Mouse (Mus musculus): ENCODE measurements around the gene Pkig. TPM values are rescaled to one million over a fixed set of nuclear protein-coding genes. Genes with fewer than 3 reads are reported as not detected.
A peak's percentile ranks its signal among the peaks of the same experiment; 100 is the strongest.

The Pkig gene
- polyA plus RNA-seq, 1 experiment from 2014 or later, result 134 TPM

DNA sequence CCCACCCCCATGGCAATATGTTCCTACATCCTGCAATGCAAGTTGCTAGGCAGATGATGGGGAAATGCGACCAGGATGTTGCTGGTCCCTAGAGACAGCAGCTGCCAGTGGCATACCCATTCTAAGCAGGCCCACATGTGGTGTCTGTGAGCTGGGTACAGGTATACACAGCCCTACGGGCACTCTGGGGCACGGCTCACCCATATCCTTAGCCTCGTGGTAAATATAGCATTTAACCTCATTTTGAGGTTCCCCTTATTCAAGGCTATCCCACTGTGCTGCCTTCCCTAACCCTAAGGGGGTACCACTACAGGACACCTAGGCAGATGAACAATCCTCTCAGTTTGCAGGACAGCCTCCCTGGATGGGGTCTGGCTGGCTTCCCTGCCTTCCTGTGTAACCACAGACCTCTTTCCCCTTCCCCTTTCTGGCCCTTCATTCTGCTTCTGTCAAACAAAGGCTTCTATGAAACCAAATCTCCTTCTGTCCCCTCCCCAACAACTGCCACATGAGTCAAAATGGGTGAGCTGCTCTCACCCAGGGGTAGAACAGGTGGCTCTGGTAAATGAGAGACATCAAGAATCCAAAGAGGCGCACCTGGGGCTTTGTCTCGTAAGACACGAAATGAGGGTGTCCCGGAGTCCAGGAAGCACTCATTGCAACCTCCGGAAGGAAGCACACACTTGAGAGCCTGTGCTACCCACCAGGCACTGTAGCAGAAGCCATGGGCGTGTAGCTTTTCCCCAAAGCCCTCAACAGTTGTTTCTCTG is 86.8 kb downstream of the Pkig start:
- no peak for ATAC-seq
- Histone ChIP-seq H3K4me2 (no peak overlapping the region), H3K36me3 (no peaks in the 10 kb centered on the region), H3K27me3 (replicated peaks) (peaks cover 13% of the 10 kb centered on the region), H3K4me3 (no peak overlapping the region), H3K27ac (no peak overlapping the region), H3K4me1 (peaks cover 29% of the 10 kb centered on the region), H3K9ac (no peak overlapping the region), H3K9me3 (replicated peaks) (no peaks in the 10 kb centered on the region)
- WGBS (ENCODE audit: insufficient replicate concordance), result 42% methylated on average over 10 of the region's 10 CpGs

DNA sequence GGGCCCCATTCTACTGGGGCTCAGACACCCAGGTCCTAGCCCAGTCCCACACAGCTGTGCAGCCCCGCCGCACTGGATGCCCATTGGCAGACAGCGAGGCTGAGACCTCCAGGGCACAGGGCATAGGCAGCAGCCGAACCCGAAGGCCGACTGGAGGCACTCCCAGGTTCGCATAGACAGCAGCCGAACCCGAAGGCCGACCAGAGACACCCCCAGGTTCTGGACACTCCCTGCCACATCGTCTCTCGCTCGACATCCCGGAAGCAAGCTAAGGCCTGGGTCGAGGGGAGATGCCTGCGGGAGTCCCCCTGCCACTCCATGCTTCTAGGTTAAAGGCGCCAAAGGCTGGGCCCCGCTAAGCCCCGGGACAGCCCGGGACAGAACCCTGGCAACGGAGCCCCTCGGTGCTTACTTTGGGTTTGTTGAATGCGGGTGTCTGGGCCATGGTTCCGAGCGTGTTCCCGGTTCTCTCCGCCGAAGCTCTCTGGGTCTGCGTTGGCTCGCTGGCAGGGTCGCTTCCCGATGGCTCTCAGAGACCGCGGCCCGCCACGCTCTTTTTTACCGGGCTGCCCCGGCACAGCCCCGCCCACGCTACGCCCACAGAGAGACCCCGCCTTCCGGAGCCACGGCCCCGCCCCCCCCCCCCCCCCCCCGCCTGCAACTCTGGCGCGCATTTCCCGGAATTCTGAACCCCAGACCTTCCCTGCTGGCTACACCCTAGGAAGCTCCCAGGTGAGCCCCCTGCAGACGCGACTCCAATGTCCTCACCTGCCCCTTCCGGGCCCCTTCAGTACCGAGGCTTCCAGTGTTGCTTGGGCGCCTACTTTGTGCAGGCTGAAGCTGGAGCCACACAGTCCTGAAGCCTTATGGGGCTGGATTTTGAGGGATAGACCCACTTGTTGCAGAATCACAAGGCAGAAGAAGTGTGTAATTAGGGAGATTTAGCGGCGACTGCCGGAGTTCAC is 91.7 kb downstream of the Pkig start, which contains the start of gene Ada:
Ada (minus strand) TSS at position 593 of the 965 bp plus-strand sequence.
- Histone ChIP-seq H3K9ac (peak within 1 kb of the TSS; percentile 67), H3K4me2 (peak within 1 kb of the TSS; percentile 97), H3K27ac (no peak within 1 kb of the TSS), H3K4me3 (peak within 1 kb of the TSS; percentile 58), H3K9me3 (replicated peaks) (no peaks in the 10 kb centered on the region), H3K36me3 (no peaks in the 10 kb centered on the region), H3K4me1 (peaks cover 29% of the 10 kb centered on the region), H3K27me3 (replicated peaks) (peaks cover 33% of the 10 kb centered on the region)
- ATAC-seq, result peak; percentile 64
- WGBS (ENCODE audit: insufficient replicate concordance), result 2% methylated on average over 50 of the region's 57 CpGs

DNA sequence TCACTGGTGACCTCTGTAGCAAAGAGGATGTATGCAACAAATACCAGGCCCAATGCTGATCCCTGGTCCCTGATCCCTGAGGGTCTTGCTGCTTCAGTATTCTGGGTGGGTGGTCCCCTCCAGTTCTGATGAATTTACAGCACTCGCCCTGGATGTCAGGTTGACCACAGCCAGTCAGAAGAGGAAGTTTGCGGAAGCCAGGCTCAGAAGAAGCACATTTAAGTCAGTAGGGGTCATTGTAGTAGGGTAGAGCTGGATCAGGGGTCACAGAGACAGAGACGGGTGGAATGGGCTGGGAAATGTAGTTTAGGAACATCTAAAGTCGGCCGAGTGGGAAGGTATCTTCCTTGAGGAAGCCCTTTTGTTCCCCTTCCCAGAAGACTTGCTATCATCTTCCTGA is 96.0 kb downstream of the Pkig start:
- no peak overlapping the region for H3K4me2 ChIP-seq
- no peaks in the 10 kb centered on the region for H3K36me3 ChIP-seq
- no peak overlapping the region for H3K27ac ChIP-seq
- H3K27me3 ChIP-seq (replicated peaks), result peaks cover 27% of the 10 kb centered on the region; the same call in 1 of the 2 replicates
- no peak for ATAC-seq
- peaks cover 25% of the 10 kb centered on the region for H3K4me1 ChIP-seq
- no peak overlapping the region for H3K9ac ChIP-seq
- H3K4me3 ChIP-seq, result no peak overlapping the region
- H3K9me3 ChIP-seq (replicated peaks), result no peaks in the 10 kb centered on the region
- WGBS (ENCODE audit: insufficient replicate concordance), result 27% methylated on average over 5 of the region's 5 CpGs

DNA sequence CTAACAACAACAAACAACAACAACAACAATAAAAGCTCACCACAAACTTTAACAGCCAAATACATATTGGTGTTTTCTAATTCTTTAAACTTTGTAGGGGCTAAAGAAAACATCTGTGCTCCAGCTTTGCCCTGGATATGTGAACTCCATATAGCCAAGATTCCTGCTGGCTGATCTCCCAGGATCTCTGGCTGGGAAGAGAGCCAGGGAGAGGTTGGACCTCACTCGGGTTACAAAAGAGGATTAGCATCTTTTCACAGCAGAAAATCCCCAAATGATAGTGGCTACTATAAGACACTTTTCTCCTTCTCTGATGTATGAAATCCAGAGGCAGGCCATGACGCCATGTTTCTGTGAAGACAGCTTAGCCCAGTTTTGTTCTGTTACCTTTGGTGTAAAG is 98.5 kb downstream of the Pkig start:
- Histone ChIP-seq H3K27ac (no peak overlapping the region), H3K4me2 (no peak overlapping the region), H3K9me3 (replicated peaks) (no peaks in the 10 kb centered on the region), H3K27me3 (replicated peaks) (peaks cover 16% of the 10 kb centered on the region; the same call in 1 of the 2 replicates), H3K9ac (no peak overlapping the region), H3K4me3 (no peak overlapping the region), H3K4me1 (peaks cover 4% of the 10 kb centered on the region), H3K36me3 (no peaks in the 10 kb centered on the region)
- ATAC-seq, result no peak
- 49% methylated on average over 2 of the region's 2 CpGs for WGBS (ENCODE audit: insufficient replicate concordance)

DNA sequence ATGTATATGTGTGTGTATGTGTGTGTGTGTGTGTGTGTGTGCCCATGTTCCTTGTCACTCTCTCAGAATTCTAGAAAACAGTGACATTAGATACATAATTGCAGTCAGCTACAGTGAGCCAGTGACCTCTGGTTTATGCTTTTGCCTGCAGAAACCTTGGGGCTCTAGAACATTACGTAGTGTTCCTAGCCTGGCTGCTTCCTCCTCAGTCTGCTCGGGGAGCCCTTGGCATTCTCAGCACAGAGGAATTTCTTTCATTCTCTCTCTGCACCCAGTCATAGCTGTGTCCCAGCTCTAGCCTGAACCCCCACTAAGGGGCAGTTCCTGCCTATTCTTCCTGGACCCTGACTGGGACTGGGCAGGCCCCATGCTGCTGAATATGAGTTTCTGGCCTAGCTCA is 100.0 kb downstream of the Pkig start:
- Histone ChIP-seq H3K4me2 (no peak overlapping the region), H3K27me3 (replicated peaks) (peaks cover 6% of the 10 kb centered on the region; the same call in 1 of the 2 replicates), H3K4me1 (no peaks in the 10 kb centered on the region), H3K36me3 (no peaks in the 10 kb centered on the region), H3K4me3 (no peak overlapping the region), H3K9ac (no peak overlapping the region), H3K9me3 (replicated peaks) (no peaks in the 10 kb centered on the region), H3K27ac (no peak overlapping the region)
- ATAC-seq, result no peak
- WGBS (ENCODE audit: insufficient replicate concordance), result 55% methylated on average over 2 of the region's 2 CpGs

DNA sequence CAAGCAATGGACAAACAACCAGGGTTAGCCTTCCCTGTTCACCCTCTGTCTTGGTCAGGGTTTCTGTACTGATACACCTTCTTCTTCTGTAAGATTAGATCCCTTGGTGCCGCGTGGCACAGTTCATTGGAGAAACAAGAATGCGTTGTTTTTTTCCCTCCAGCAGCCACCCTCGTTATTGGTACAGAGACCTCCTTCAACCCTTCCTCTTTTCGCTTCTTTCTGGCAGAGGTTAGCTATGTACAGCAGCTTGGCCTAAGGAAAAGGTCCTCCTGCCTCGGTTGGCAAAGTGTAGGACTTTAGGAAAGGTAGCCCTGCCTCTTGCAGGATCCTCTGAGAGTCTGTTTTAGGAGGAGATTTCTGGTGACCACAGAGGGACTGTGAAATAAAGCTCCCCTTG is 102.4 kb downstream of the Pkig start:
- 52% methylated on average over 6 of the region's 6 CpGs for WGBS (ENCODE audit: insufficient replicate concordance)
- H3K4me1 ChIP-seq, result no peaks in the 10 kb centered on the region
- H3K9ac ChIP-seq, result no peak overlapping the region
- no peaks in the 10 kb centered on the region for H3K9me3 ChIP-seq (replicated peaks)
- no peaks in the 10 kb centered on the region for H3K36me3 ChIP-seq
- ATAC-seq, result no peak
- H3K4me2 ChIP-seq, result no peak overlapping the region
- H3K27me3 ChIP-seq (replicated peaks), result peaks cover 6% of the 10 kb centered on the region; the same call in 1 of the 2 replicates
- no peak overlapping the region for H3K27ac ChIP-seq
- no peak overlapping the region for H3K4me3 ChIP-seq

DNA sequence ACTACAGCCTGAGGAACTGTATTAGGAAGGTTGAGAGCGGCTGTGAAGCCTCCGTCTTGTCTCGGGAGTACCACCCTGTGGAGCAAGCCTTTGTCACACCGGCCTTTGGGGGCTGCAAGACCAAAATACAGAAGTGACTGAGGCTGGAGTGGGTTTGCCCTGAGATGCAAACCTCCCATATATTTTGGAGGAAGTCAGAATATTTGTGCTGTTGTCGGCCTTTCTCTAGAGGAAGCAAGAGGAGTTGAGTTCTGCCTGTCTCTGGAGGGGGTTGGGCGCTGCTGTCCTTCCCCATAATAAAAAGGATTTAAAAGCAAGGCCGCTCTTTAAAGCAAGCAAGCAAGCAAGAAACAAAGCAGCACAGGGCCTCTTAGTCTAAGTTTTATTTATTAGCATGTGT is 103.2 kb downstream of the Pkig start:
- ATAC-seq, result no peak
- H3K27ac ChIP-seq, result no peak overlapping the region
- H3K4me1 ChIP-seq, result no peaks in the 10 kb centered on the region
- H3K9me3 ChIP-seq (replicated peaks), result no peaks in the 10 kb centered on the region
- no peak overlapping the region for H3K9ac ChIP-seq
- H3K4me3 ChIP-seq, result no peak overlapping the region
- H3K36me3 ChIP-seq, result no peaks in the 10 kb centered on the region
- no peak overlapping the region for H3K4me2 ChIP-seq
- WGBS (ENCODE audit: insufficient replicate concordance), result 59% methylated on average over 7 of the region's 7 CpGs
- 0 out of 2 replicates have a peak, but pooled peaks cover 6% of the 10 kb centered on the region for H3K27me3 ChIP-seq (replicated peaks)

DNA sequence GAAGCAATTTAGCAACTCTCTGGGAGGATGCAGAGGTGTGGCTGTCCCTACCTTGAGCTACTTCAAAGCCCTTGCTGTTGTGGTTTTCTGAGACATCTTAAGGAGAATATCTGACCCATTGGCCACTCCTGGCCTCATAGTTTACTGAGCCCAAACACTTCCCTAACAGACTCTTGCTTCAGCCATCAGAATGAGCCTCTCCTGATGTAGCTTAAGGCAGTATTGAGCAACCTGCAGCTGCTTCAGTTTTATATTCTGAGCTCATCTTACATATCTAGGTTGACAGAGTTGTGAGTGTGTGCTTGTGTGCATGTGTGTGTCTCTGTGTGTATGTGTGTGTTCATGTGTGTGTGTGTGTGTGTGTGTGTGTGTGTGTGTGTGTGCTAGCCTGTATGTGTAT is 108.1 kb downstream of the Pkig start:
- Histone ChIP-seq H3K9me3 (replicated peaks) (no peaks in the 10 kb centered on the region), H3K4me1 (no peaks in the 10 kb centered on the region), H3K36me3 (no peaks in the 10 kb centered on the region), H3K27ac (no peak overlapping the region), H3K4me3 (no peak overlapping the region), H3K27me3 (replicated peaks) (peaks cover 12% of the 10 kb centered on the region; the same call in 1 of the 2 replicates), H3K9ac (no peak overlapping the region), H3K4me2 (no peak overlapping the region)
- no peak for ATAC-seq

DNA sequence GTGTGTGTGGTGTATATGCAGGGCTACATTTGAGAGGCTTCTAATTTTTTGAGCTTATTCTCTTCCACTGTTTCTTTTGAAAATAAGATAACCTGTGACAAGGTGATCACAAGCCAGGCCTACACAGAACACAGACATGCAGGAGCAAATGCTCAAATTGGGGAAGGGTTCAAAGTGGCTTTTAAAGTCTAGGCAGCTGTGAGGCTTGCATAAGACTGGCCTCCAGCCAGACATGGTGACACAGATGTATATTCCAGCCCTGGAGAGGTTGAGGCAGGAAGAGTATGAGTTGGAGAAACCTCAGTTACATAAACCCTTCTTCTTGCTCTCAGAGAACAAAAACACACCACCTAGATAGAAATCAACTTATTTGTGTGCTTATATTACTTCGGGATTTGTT is 108.7 kb downstream of the Pkig start:
- no peaks in the 10 kb centered on the region for H3K36me3 ChIP-seq
- 38% methylated on average over 1 of the region's 1 CpGs for WGBS (ENCODE audit: insufficient replicate concordance)
- H3K4me1 ChIP-seq, result no peaks in the 10 kb centered on the region
- H3K4me3 ChIP-seq, result no peak overlapping the region
- no peak for ATAC-seq
- H3K27ac ChIP-seq, result no peak overlapping the region
- H3K27me3 ChIP-seq (replicated peaks), result peaks cover 15% of the 10 kb centered on the region; the same call in 1 of the 2 replicates
- H3K9me3 ChIP-seq (replicated peaks), result no peaks in the 10 kb centered on the region
- no peak overlapping the region for H3K4me2 ChIP-seq
- no peak overlapping the region for H3K9ac ChIP-seq

DNA sequence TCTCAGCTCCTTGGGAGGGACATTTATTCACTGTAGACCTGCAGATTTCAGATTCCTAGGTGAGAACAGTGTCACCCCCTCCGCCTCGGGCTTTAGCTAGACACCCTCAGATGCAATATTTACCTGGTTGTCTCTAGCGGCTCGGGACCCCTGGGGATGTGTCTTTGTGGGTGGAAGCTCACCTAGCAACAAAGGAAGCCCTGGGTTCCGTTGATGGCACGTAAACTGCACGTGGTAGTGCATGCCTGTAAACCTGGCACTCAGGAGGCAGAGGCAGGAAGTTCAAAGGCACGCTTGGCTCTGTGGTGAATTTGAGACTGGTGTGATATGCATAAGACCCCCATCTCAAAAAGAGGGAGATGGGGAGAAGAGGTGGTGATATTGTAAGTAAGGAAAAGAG is 112.5 kb downstream of the Pkig start:
- 68% methylated on average over 8 of the region's 8 CpGs for WGBS (ENCODE audit: insufficient replicate concordance)
- H3K36me3 ChIP-seq, result no peaks in the 10 kb centered on the region
- H3K9ac ChIP-seq, result no peak overlapping the region
- H3K4me1 ChIP-seq, result no peaks in the 10 kb centered on the region
- no peak overlapping the region for H3K4me3 ChIP-seq
- ATAC-seq, result no peak
- H3K4me2 ChIP-seq, result no peak overlapping the region
- H3K9me3 ChIP-seq (replicated peaks), result no peaks in the 10 kb centered on the region
- peaks cover 20% of the 10 kb centered on the region for H3K27me3 ChIP-seq (replicated peaks)
- no peak overlapping the region for H3K27ac ChIP-seq

Data from liver, embryonic 12.5 days (tissue).